Mouse (Mus musculus) frontal cortex, postnatal 25 days (tissue): ENCODE data around the gene Patz1.
A peak's percentile ranks its signal among the peaks of the same experiment; 100 is the strongest.

Experiments
- DNase-seq, 2 experiments: peaks; one replicate each; pipeline ENCODE4 v3.0.0; 2022; ENCODE audit warnings: low spot score in 2 of 2

The Patz1 gene

DNA sequence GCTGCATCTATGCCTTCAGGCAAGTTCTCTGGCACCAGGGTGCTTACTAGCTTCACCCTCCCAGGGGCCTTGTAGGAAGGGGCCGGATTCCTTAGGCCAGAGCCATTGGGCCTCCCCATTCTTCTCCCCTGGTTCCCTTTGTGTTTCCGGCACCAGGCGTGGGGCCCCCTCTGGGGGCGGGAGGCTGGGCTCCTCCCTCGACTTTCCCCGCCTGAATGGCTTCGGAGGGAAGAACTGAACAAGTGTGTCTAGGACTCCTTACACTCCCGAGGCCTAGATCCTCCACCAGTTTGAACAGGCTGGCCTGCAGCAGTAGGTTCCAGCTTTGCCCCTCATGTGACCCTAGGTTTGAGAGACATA, 3.4 kb downstream of the Patz1 start:
- DNase-seq = no peak

DNA sequence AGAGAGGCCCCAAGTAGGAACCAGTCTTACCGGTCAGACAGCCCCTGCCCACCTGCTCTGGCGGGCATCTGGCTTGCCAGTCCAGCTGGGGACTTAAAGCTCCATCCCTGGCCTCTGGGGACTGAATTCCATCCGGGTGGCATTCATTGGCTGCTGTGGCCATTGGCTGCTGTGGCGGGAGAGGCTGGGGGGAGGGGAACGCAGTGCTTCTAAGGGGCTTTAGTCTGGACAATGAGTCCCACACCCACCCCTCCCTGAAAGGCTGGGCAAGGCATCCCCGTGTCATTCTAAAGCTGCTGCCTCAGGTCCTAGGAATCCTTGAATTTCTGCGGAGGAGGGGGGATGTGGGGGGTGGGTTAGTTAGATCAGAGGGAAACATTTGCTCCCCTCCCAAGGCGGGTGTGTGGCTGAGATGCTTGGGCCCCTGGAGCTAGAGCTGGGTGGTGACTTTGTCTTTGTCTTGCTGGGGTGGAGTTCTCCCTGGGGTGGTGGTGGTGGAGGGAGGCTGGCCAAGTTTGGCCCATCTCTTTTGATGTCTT, 4.1 kb downstream of the Patz1 start:
- no peak for DNase-seq

DNA sequence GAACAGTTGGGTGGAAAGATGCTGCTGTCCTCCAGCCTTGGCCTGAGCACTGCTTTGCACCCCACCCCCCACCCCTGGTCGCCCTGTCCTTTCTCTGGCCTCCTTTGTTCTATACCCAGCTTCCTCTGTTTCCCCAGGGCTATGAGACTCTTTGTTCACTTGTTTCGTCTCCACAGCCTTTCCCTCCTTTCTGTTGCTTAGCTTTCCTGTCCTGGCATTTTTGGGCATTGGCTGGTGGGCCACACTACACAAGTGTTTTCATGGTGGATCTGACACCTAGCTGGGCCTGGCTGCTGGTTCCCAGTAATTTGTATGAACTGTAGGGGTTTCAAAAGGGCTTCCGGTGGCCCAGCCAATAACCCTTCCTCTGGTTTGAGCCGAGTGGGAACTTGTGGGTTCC, 4.7 kb downstream of the Patz1 start:
- DNase-seq = no peak

DNA sequence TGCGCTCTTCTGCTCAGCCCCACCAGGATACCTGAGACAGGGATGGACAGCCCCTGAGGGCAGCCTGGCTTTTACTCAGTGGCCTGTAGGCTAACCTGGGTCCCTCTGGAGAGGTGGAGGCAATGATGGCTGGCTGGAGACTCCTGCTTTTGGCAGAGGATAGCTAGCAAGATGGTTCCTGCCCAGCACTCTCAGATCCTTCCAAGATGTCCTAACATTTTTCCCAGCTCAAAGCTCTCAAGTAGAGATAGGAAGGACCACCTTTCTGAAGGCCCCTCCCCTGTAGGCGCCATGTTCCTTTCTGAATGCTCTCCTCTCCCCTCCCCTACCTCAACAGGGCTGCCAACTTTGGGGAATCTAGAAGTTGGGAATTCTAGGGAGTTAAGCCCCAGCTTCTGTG, 6.0 kb downstream of the Patz1 start:
- DNase-seq = no peak

DNA sequence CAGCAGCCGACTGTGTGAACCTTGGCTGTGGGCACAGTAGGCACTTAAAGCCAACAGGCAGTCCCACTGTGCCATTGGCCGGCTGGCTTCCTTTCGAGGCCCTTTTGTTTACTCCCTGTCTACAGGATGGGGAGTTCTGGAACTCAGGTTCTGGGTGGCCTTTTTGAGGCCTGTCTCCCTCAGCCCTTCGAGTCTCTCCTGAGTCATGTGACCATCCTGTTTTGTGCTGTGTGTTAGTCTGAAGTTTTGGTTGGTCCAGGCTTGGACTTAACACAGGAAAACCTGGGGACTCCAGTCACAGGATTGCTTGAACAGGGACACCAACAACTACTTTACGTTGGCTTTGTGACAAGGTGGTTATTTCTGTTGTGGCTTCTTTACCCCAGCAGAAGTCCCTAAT, 7.4 kb downstream of the Patz1 start:
- DNase-seq = no peak

DNA sequence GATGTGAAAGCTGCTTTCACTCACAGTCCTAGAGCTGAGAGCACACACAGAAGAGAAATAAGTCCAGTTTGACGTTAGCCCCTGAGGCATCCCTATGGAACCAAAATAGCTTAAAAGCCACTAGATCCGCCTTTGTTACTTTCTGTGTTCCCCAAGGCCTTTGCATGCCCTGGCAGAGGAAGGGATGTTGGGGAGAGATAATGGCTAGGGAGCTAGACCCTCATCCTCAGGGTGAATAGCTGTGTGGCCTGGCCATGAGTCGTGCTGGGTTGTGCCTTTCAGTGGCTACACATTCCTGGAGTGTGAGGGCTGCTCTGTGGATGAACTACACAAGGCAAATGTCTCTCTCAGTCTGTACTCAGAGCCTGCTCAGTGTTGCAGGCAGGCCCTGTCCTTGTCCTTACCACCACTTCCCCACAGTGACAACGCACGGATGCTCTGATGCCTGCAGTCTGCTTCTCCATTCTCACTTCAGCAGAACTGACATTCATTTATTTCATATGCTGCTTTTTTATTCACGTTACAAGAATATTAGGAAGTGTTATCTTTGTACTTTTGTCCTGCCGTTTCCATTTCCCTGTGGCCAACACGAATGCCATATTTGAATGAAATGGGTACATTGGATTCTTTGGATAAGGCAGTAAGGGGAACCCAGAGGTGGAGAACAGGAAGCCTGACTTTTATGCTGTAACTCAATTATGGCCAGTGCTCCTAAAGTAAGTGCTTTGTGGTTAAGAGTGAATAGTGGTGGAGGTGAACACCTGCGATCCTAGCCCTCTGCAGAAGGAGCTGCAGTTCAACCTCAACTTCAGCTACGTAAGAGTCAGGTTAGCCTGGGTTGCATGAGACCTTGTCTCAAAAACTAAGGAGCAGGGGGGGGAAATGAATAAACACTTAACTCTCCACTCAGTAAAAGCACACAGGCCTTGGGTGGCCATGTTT, 9.5 kb downstream of the Patz1 start:
- DNase-seq = no peak

DNA sequence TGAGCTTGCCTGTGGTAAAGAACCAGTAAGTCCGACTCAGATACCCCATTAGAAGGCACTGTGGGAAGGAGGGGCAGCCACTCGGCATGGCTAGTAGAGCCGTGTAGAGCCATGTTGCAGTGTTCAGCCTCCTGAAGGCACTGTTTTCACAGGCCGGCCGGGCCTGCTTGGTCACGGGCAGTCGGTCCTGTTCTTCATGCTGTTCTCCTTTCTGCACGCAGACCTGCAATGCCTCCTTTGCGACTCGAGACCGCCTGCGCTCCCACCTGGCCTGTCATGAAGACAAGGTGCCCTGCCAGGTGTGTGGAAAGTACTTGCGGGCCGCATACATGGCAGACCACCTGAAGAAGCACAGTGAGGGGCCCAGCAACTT, 10.1 kb downstream of the Patz1 start:
- no peak for DNase-seq

DNA sequence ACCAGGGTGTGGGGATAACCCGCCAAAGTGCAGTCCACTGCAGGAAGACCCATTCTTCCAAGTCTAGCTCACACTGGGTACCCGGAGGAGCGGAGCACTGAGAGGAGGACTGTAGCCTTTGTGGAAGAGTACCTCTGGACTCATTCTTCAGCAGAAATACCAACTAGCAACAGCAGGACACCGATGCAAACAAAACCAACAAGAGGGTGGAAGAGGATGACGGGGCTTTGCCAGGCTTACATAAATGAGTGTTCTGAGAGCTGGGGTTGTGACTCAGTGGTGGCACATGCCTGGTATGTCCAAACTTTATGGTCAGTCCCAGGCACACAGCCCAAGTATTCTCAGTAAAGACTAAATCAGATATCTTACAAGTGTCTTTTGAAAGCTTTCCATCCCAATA, 12.4 kb downstream of the Patz1 start:
- no peak for DNase-seq

DNA sequence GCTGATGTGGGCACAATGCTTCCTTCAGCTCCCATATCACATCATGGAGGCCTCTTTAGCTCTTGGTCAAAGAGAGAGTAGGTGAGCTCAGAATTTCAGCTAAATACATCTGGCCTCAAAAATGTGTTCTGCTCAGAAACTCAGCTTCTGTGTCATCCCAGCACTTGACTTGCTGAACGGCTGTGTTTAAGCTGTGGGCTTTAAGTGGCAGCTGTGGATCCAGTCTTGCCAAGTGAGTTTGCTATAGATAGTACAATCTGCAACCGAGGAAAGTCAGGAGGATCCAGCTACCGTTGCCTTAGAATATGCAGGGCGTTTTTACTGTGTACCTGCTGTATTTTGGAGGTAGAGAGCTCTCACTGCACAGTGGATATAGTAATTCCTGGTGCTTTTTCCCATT, 13.7 kb downstream of the Patz1 start:
- no peak for DNase-seq

DNA sequence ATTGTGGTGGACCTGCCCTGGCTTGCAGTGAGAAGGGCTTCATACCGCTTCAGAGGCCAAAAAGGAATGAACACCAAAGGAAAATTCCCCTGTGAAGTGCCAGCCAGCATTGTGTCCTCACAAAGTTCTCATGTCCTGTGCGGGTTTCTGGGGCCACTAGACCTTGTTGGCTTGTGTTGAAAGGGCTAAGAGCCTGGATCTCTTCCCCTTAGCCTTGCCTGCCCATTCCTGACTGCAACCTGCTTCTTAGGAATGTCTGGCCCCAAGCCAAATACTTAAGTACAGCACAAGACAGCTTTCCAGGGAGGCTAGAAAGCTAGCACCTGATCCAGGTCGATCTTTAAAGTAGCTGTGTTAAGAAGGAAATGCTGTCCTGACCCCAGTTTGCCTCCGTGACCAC, 14.1 kb downstream of the Patz1 start:
- no peak for DNase-seq

DNA sequence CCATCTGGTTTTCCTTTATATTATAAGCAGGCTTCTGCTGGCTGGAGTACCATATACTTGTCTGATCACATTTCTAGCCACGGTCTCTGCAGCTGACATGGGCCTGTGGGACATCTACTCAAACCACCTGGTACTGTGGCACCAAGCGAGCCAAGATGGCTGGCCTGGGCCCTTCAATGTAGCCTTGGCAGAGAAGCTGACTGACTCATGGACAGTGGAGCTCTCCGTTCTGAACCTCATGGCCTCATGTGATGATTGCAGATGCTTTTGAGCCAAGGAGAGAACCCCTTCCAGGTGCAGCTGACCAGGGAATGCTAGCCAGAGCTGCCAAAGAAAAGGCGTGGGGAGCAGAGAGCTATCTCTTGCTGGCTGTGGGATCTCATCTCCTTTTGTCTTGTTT, 17.1 kb downstream of the Patz1 start:
- DNase-seq = no peak

DNA sequence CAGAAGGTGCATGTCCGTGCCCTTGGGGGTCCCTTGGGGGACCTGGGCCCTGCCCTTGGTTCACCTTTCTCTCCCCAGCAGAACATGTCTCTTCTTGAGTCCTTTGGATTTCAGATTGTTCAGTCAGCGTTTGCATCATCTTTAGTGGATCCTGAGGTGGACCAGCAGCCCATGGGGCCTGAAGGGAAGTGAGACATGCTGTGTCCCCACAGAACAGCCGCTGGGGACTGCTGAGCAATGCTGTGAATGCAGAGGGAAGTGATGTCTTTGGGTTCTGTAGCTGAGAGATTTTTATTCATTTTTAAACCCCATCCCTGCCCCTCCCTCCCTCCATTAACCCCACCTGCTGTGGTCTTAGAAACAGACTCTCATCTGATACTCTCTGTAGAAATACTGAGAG, 19.2 kb downstream of the Patz1 start:
- no peak for DNase-seq

DNA sequence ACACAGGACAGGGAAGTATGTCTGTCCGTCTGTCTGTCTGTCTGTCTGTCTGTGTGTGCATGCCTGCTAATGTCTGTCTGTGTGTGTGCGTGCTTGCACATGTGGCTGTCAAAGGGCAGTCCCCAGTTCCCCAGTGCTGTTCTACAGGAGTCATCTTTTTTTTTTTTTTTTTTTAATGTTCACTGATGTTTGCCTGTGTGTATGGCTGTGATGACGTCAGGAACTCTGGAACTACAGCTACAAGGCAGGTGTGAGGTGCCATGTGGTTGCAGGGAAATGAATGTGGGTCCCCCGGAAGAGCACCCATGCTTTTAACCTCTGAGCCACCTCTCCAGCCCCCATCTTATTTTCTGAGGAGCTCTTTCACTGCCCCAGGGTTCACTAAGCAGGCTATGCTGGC, 21.2 kb downstream of the Patz1 start:
- DNase-seq = no peak

DNA sequence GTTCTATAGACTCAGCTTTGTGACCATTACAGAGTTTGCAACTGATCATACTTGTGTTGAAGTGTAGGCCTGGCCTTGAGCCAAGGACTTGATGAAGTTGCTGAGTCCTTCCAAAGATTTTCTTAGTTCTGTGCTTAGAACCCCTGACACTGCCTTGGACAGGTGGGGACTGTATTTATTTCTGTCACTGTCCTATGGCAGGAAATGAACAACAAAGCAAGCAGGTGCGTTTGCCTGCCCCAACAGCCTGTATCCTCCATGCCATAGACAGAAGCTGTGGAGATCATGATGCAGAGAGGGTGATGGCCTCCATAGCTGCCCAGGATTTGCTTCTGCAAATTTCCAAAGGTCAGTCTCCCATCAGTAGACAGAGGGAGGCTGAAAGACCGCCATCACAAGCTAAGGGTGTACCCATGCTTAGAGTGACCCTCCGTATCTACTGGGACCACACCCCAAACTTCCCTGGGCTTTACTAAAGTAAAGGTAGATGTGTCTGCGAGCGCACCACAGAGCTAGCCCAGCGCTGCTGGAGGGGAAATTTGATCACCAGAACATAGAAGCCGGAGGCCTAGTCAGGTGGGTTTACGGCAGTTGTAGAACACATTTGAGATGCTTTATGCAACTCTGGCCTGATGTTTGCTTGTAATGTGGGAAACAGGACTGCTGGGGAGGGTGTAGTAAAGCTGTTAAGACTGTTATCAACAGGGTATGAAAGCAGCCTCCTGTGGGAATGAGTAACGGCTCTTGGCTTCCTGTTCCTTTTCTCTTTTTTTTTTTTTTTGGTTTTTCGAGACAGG, 22.3 kb downstream of the Patz1 start:
- DNase-seq = no peak

DNA sequence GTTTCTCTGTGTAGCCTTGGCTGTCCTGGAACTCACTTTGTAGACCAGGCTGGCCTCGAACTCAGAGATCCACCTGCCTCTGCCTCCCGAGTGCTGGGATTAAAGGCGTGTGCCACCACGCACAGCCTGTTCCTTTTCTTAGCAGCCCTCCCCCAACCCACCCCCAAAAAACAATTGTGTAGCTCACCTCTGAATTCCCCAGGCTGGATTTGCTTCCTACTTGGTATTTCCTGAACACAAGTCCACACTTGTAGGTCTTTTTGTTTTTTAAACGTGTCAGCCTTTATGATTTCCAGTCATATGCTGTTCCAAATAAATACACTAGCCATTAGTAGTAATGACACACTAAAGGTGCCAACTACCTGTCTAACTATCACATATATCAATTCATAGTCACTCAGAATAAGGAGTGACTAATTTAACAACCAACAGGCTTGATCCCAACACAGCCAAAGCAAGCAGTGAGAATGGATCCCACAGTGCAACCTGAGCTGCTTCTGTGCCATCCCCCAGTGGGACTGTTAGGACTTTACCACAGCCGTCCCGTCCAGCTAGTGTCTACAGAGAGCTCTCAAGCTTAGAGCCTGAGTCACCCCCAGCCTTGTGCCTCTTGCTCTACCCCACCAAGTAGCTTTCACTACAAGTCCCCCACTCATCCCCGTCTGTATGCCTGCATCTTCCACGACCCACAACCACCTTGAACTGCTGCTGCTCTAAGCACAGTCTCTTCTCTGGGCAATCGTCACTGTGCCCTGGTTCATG, 23.1 kb downstream of the Patz1 start:
- DNase-seq = no peak

DNA sequence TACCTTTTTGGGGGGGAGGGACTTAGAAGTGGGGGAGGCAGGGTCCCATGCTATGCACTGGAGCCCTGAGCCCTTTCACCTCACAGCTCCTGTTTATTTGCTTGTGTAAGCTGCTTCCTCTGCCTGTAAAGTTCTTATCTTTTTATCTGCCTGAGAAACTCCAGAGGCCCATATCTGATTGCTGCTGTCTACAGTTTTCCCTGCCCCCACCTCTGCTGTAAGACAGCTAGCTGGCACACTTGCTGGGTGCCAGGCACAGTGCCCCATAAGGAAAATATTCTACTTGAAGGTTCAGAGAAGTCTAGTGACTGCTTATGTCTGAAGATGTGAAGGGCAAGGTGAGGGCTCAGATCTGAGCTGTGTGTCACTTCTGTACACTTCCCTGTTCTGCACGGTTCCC, 24.6 kb downstream of the Patz1 start:
- no peak for DNase-seq

DNA sequence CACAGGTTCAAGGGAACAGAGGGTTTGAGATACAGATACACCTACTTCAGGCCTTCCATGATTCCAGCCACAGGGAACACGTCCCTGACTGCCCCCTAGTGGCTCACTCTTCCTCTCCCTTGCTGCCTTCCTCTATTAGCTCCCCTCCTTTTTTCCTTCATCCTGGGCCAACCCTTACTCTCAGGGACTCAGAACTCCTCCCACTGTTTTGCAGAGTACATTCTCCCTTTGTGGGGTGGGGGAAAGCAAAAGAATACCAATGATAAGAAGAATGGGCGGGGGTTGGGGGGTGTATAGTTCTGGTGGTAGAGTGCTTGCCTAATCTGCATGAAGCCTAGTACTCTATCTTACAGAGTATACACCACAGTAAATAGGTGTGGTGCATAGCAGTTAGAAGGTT, 25.5 kb downstream of the Patz1 start:
- DNase-seq = peak in 1 of 2 experiments; percentile 49

DNA sequence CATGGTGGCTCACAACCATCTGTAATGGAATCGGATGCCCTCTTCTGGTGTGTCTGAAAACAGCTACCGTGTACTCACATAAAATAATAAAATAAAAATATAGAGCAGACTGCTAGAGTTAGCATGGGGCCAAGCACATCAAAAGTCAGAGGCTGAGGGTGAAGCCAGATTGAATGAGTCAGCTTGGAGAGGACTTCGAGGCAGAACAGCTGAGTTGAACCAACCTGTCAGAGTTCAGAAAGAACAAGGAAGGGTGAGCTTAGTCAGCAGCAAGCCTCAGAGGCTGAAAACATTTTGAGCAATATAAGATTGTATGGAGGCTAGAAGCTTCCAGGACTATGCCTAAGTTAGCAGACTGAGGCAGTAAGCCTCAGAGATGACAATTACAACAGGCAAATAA, 29.6 kb downstream of the Patz1 start:
- no peak for DNase-seq

DNA sequence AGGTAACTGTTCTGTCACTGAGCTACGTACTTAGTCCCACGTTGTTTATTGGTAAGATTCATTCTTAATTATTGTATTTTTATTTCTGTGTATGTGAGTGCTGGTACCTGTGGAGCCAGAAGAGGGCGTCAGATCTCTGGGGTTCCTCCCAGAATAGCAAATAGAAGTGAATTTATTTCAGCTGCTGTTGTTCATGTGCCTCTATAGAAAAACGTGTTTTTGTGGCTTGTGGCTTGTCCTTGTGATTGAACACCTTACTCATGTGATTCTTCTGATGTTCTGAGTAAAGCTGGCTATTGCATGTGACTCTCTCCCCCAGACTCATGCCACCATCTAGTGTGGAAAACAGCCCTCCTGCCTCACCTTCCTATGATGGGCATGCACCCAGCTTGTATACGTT, 39.6 kb downstream of the Patz1 start:
- no peak for DNase-seq

DNA sequence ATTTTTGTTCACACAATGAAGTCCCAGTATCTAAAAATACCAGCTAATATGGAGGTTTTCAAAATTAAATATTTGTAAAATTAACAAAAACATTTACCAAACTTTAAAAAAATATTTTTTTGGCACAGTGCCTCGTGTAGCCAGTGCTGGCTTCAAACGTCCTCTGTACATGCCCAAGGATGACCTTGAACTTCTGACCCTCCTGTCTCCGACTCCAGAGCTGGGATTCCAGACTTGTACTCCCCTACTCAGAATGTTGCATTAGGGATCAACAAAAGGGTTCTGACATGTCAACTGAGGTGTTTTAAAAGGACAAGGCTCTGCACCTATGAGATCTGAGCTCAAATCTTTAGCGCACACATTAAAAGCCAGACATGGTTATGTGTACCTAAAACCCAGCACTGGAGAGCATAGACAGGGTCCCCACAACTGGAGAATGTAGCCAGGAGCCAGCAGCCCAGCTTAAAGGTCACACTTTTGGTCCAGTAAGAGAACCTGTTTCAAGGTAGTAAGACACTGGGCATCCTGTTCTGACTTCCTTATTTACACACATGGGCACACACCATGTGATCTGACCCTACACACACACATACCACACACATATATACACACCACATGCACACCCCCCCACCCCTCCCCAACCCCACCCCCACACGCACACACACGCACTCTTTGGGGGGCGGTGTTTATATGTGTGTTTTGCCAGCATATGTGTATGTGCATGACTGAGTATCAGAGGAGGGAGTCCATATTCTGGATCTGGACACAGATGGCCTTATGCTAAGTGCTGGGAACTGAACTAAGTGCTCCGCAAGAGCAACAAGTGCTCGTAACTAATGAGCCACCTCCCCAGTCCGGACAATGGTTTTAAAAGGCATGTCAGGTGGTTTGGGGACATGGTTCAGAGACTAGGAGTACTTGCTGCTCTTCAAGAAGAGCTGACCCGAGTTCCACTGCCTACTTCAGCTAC, 40.4 kb downstream of the Patz1 start:
- DNase-seq = no peak

DNA sequence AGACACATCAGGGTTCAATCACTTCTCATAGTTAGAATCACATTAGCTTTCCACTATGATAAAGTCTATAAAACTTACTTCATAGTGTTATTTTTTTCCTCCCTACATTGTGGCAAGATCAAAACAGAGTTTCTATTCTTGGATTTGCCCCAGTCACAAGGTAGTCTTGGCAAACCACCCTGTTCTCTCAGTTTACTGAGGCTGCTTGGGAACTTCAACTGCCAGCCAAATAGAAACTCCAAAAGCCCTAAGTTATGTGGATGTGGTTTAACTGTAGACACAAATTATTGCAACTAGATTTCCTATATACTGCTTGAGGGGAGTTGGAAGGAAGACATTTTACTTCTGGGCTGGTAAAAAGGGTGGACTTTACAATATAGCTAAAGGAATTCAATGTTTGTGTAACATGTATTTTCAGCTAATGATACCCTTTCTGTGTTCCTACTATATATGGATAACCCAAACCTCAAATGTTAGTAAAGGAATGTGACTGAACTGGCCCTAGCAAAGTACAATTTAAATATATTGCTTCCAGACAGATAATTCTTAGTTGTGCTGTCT, 41.3 kb downstream of the Patz1 start, which contains the start of gene Pik3ip1:
TSS of gene Pik3ip1 (plus strand) at position 511 of the 561 bp plus-strand sequence.
- no peak for DNase-seq
